Comparison of ENCODE assay signal across 19 mouse cellular contexts in genomic region chr15:100721445-100721844, GRCm38 (mm10).
"Had no signal": no experiment of that assay in that cellular context is flagged by ENCODE, and none has a peak within 500 bp of the region (broad histone marks: within the 10 kb centered on the region; RNA-seq: fewer than 3 reads in every experiment).

No protein-coding gene starts in this region.

- H3K9me3 ChIP-seq: kidney, embryonic 15.5 days; limb, embryonic 12.5 days; limb, embryonic 15.5 days; liver, embryonic 12.5 days had no signal

- H3K4me1 ChIP-seq: limb, embryonic 15.5 days; liver, embryonic 12.5 days had no signal

- H3K9ac ChIP-seq: kidney, embryonic 15.5 days; limb, embryonic 12.5 days; limb, embryonic 15.5 days; liver, embryonic 12.5 days had no signal

- ATAC-seq: liver, embryonic 12.5 days had no signal

- DNase-seq: kidney, adult 11 months; kidney, adult 8-10 months; kidney, postnatal 10 days; kidney, postnatal 36 days; left cerebral cortex, postnatal 4 days; lung, adult 2 months; lung, postnatal 14 days; midbrain, embryonic 14.5 days; right cerebral cortex, adult 18-20 months; right cerebral cortex, postnatal 14 days; right cerebral cortex, postnatal 4 days; spleen, adult 18-20 months; thymus, adult 18-20 months had no signal

- H3K4me2 ChIP-seq: kidney, embryonic 15.5 days; limb, embryonic 12.5 days; limb, embryonic 15.5 days; liver, embryonic 12.5 days; midbrain, embryonic 11.5 days had no signal

- H3K27me3 ChIP-seq: limb, embryonic 15.5 days had no signal

- H3K27ac ChIP-seq: kidney, embryonic 15.5 days; left cerebral cortex, adult 2 months; limb, embryonic 12.5 days; limb, embryonic 15.5 days; liver, embryonic 12.5 days had no signal

- H3K4me3 ChIP-seq: kidney, embryonic 15.5 days; left cerebral cortex, adult 2 months; limb, embryonic 12.5 days; limb, embryonic 15.5 days; liver, embryonic 12.5 days had no signal

- H3K36me3 ChIP-seq: kidney, embryonic 15.5 days; limb, embryonic 12.5 days; limb, embryonic 15.5 days; liver, embryonic 12.5 days had no signal
